Mouse (Mus musculus) heart, adult 10 weeks (tissue): ENCODE data around the gene Tmem116. TPM values are rescaled to one million over a fixed set of nuclear protein-coding genes. Genes with fewer than 3 reads are reported as not detected.

ENCODE experiments used
- polyA plus RNA-seq: library from polyadenylated mRNA; stranded (reverse); fragments of 350-450 nt; fragmentation: Illumina TruSeq; extraction: RNeasy Lipid Tissue Mini Kit (QIAGEN cat#74804); gene quantifications from one replicate; pipeline ENCODE4 v1.2.3, GENCODE M21; 2014; ENCODE audit warnings: low read depth, low replicate concordance

Gene Tmem116
- 8.3 TPM for polyA plus RNA-seq

DNA sequence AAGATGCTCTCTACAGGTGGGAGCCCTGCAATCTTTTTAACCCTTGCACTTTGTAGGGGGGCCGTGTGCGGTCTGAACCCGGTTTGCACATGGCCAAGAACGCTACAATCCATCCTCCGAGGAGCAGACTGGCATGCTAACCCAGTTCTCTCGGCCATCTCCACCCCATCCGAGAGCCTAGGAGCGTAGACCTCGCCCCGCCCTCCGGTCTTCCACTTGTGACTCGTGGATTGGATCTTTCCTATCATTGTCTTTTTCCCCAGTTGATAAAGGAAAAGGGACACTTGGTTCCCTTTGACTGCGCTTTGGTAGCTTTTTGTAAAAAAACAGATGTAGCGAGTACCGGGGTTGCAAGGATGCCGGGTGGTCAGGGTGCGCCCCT is at the start of gene Tmem116:
TSS of gene Tmem116 (plus strand) at position 250 of the 382 bp plus-strand sequence.

DNA sequence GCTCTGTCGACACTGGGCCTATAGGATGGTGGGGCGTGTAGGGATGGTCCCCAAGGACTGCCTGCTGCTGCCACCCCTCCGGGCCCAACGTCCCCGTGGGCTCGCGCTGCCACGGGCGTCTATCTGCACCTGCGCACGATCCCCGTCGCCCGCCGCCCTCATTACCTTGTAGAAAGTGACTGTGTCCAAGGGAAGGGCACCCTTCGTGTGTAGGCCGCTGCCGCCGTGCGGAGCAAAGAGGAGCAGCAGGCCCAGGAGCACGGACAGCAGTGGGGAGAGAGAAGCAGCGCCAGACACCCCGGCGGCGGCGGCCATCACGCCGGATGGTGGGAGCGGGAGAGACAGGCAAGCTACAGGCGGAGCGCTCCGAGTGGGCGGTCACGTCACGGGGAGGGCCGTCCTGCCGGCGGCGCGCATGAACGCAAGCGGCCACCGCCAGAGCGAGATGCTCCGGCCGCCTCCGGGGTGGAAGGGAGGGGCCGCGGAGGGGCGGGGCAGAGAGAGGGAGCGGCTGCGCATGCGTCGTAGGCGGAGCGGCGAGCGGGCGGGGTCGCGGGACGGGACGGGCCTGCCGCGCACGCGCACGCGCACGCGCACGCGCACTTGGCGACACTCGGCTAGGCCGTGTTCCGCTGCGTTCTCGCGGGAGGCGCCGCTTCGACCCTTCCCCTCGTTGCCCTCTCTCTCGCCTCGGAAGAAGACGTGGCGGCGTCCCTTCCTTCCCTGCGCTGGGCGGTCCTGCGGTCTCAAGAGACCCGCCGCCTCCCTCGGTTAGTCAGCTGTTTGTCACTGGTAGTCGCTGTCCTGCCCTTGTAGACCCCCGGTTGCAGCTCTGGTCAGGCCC is 555 bp downstream of the Tmem116 start, which contains the start of gene Erp29:
TSS of gene Erp29 (minus strand) at position 481 of the 844 bp plus-strand sequence.

DNA sequence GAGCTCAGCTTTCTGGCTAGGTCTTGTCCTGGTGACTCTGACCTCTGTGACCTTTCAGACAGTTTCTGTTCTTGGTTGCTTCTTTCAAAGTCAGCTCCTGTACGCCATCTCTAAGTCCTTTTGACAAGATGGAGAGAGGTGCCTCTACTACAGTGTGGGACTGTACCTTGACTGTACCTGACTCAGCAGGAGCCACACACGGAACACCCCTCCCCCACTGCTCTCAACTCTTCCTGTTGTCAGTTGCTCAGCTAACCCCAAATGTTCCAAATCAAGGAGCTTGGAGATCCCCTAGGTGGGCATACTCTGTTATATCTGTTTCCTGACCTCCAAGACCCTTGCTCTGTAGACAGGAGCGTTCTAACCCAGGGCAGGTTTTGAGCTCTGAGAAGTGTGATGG is 51.5 kb downstream of the Tmem116 start, which contains the start of gene Adam1b:
TSS of gene Adam1b (minus strand) at position 205 of the 400 bp plus-strand sequence.

DNA sequence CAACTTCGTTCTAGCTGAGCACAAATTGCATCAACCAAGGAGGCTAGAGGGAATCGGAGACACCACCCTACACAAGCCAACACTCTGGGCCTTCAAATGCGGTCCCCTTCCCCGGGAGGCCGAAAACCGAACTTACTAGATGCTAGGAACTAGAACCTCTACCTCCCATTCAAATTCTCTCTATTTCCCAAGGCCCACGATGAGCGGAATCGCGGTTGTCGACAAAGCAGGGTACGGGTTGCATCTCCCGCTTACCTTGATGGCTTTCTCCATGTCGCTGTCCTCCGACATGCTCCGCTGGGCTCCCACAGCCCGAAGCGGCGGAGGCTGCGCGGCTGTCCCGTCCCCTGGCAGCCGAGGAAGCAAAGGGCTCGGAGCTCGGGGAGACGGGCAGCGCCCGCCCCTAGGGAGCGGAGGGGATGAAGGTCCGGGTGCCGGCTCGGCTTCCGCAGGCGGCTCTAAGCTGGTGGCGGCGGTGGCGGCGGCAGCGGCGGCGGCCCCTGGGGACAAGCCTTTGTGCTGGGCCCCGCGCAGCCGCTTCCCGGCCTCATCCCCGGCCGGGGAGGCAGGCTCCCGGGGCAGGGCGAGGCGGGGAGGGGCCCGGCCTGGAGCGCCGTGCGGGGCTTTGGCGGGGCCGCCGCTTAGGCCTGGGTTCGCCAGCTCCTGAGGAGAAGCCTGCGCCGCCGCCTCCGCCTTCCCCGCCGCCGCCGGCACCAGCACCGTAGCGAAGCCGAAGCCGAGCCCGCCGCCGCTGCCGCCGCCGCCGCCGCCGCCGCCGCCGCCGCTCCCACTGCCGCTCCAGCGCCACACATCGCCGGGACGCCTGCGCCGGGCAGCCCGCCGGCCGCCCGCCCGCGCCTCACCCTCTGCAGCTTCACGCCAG is 93.5 kb downstream of the Tmem116 start, which contains the start of the genes Adam1a and Gm42878:
TSS of gene Adam1a (minus strand) at position 573 of the 883 bp plus-strand sequence.
TSS of gene Gm42878 (minus strand) at position 573 of the 883 bp plus-strand sequence.

DNA sequence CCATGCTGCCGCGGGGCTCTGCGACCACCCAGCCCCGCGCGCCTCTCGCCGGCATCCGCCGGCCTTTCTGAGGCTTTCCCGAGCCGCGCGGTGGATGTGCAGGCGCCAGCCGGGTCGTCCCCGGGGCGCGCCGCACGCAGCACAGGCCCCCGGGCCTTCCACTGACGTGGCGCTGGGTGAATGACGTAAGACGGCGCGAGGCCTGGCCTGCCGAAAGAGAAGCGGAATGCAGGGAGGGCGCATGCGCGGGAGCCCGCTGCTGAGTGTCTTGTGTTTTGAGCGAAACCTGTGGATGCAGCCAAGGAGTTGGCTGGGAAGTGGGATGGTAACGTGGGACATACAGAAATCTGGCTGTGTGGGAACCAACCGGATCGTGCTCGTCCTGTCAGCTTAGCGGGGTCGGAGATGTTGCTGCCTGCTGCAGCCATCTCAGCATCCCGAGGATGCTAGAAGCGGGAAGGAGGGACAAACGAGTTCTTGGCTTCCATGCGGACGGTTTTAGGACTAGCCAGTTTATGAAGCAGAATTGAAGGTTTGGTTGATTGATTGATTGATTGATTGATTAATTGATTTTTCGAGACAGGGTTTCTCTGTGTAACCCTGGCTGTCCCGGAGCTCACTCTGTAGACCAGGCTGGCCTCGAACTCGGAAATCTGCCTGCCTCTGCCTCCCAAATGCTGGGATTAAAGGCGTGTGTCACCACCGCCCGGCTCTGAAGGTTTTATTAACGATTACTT is 94.3 kb downstream of the Tmem116 start, which contains the start of gene Mapkapk5:
TSS of gene Mapkapk5 (minus strand) at position 113 of the 737 bp plus-strand sequence.

Other genes starting within 250 kb of the Tmem116 start
- gene Rpl6, start 247.4 kb upstream of the Tmem116 start, polyA plus RNA-seq = 459 TPM
- gene Hectd4, start 231.7 kb upstream of the Tmem116 start, polyA plus RNA-seq = 10.0 TPM
- 72.0 TPM for gene Trafd1, start 66.3 kb upstream of the Tmem116 start, polyA plus RNA-seq
- gene Naa25, start 54.0 kb upstream of the Tmem116 start, polyA plus RNA-seq = 15.9 TPM
- gene Erp29, start 613 bp downstream of the Tmem116 start, polyA plus RNA-seq = 85.9 TPM
- gene Adam1b, start 51.5 kb downstream of the Tmem116 start, polyA plus RNA-seq = not detected
- 4.3 TPM for gene Adam1a, start 93.6 kb downstream of the Tmem116 start, polyA plus RNA-seq
- gene Gm42878, start 93.6 kb downstream of the Tmem116 start, polyA plus RNA-seq = not detected
- 107 TPM for gene Mapkapk5, start 94.0 kb downstream of the Tmem116 start, polyA plus RNA-seq
- gene Aldh2, start 141.9 kb downstream of the Tmem116 start, polyA plus RNA-seq = 503 TPM
- 99.9 TPM for gene Acad12, start 167.0 kb downstream of the Tmem116 start, polyA plus RNA-seq
- 4.5 TPM for gene Acad10, start 208.6 kb downstream of the Tmem116 start, polyA plus RNA-seq
- gene Brap, start 208.7 kb downstream of the Tmem116 start, polyA plus RNA-seq = 27.0 TPM